Mouse (Mus musculus) MEL (cell line): ENCODE measurements around the gene Stxbp5l. TPM values are rescaled to one million over a fixed set of nuclear protein-coding genes. Genes with fewer than 3 reads are reported as not detected.

Experiments
- DNase-seq: peaks from one replicate; pipeline ENCODE4 v3.0.0; 2011; ENCODE audit warnings: low read depth, low spot score
- H3K27ac ChIP-seq: 2 replicates; pipeline ENCODE4 v1.5.1; 2012; ENCODE audit warnings: low read depth, mild to moderate bottlenecking, control low read depth, low read length, moderate library complexity; ENCODE audit not compliant: control insufficient read depth
- H3K27me3 ChIP-seq, 2 experiments: fragments of 150-350 bp in 1 of 2; sonication (generic) in 1 of 2; 2 replicates each; pipeline ENCODE4 v1.6.1; 2012; ENCODE audit warnings: low read length in 2 of 2, mild to moderate bottlenecking in 2 of 2, improper control_type of control experiment in 1 of 2, moderate library complexity in 1 of 2; ENCODE audit not compliant: insufficient read depth in 2 of 2, control insufficient read depth in 1 of 2
- H3K36me3 ChIP-seq, 2 experiments: 2 replicates each; pipeline ENCODE4 v1.6.1; 2012 to 2014; ENCODE audit warnings: low read length in 2 of 2, improper control_type of control experiment in 1 of 2, inconsistent platforms in 1 of 2, mild to moderate bottlenecking in 1 of 2; ENCODE audit not compliant: insufficient read depth in 2 of 2, control insufficient read depth in 1 of 2
- H3K4me1 ChIP-seq, 2 experiments: fragments of 150-350 bp in 1 of 2; sonication (generic) in 1 of 2; 2 replicates each; pipeline ENCODE4 v1.6.1; 2012; ENCODE audit warnings: low read length in 2 of 2, improper control_type of control experiment in 1 of 2, mild to moderate bottlenecking in 1 of 2; ENCODE audit not compliant: insufficient read depth in 2 of 2, control insufficient read depth in 1 of 2
- H3K4me3 ChIP-seq, 2 experiments: fragments of 150-350 bp in 1 of 2; sonication (generic) in 1 of 2; 2 replicates each; pipeline ENCODE4 v1.5.1; 2012; ENCODE audit warnings: low read depth in 2 of 2, low read length in 2 of 2, mild to moderate bottlenecking in 2 of 2, moderate library complexity in 2 of 2, control low read depth in 1 of 2, improper control_type of control experiment in 1 of 2; ENCODE audit not compliant: control insufficient read depth in 1 of 2, insufficient read depth in 1 of 2
- H3K79me2 ChIP-seq: 2 replicates; pipeline ENCODE4 v1.6.1; 2012; ENCODE audit warnings: mild to moderate bottlenecking, low read length, moderate library complexity; ENCODE audit not compliant: control insufficient read depth, poor library complexity, insufficient read depth
- H3K9ac ChIP-seq: 2 replicates; pipeline ENCODE4 v1.6.1; 2012; ENCODE audit warnings: low read depth, mild to moderate bottlenecking, control low read depth, low read length, moderate library complexity; ENCODE audit not compliant: control insufficient read depth, poor library complexity, severe bottlenecking
- H3K9me3 ChIP-seq: fragments of 150-350 bp; sonication (generic); replicated peaks from 2 replicates; pipeline ENCODE4 v1.6.1; 2012; ENCODE audit warnings: mild to moderate bottlenecking, low read length, improper control_type of control experiment, moderate library complexity; ENCODE audit not compliant: insufficient read depth
- CHD2 ChIP-seq: IDR thresholded peaks from 2 replicates; pipeline ENCODE4 v1.6.1; 2011; ENCODE audit warnings: low read length, improper control_type of control experiment
- E2F4 ChIP-seq: IDR thresholded peaks from 2 replicates; pipeline ENCODE4 v1.6.1; 2011; ENCODE audit warnings: low read depth, low read length, improper control_type of control experiment, borderline replicate concordance
- EP300 ChIP-seq, 2 experiments: IDR thresholded peaks; 2 replicates each; pipeline ENCODE4 v1.6.1; 2011; ENCODE audit warnings: improper control_type of control experiment in 2 of 2, low read length in 2 of 2, low read depth in 1 of 2, mild to moderate bottlenecking in 1 of 2
- ETS1 ChIP-seq: IDR thresholded peaks from 2 replicates; pipeline ENCODE4 v1.6.1; 2012; ENCODE audit warnings: low read depth, mild to moderate bottlenecking, inconsistent platforms, low read length, improper control_type of control experiment, moderate library complexity
- GABPA ChIP-seq: IDR thresholded peaks from 2 replicates; pipeline ENCODE4 v1.6.1; 2012; ENCODE audit warnings: low read depth, mild to moderate bottlenecking, inconsistent platforms, low read length, improper control_type of control experiment, moderate library complexity
- MAFK ChIP-seq: IDR thresholded peaks from 2 replicates; pipeline ENCODE4 v1.6.1; 2011; ENCODE audit warnings: low read depth, mild to moderate bottlenecking, low read length, improper control_type of control experiment, borderline replicate concordance
- MAX ChIP-seq: IDR thresholded peaks from 2 replicates; pipeline ENCODE4 v1.6.1; 2011; ENCODE audit warnings: low read length, improper control_type of control experiment
- MEF2A ChIP-seq: IDR thresholded peaks from 2 replicates; pipeline ENCODE4 v1.6.1; 2014; ENCODE audit warnings: low read depth, mild to moderate bottlenecking, inconsistent platforms, low read length, improper control_type of control experiment; ENCODE audit not compliant: poor library complexity, insufficient replicate concordance, severe bottlenecking; ENCODE audit errors: extremely low read depth
- MXI1 ChIP-seq: IDR thresholded peaks from 2 replicates; pipeline ENCODE4 v1.6.1; 2011; ENCODE audit warnings: mild to moderate bottlenecking, low read depth, low read length, improper control_type of control experiment
- MYB ChIP-seq: IDR thresholded peaks from 2 replicates; pipeline ENCODE4 v1.6.1; 2011; ENCODE audit warnings: mild to moderate bottlenecking, low read depth, low read length, improper control_type of control experiment
- POLR2AphosphoS5 ChIP-seq: IDR thresholded peaks from 2 replicates; pipeline ENCODE4 v1.6.1; 2012; ENCODE audit warnings: low read depth, borderline replicate concordance, mild to moderate bottlenecking, inconsistent platforms, low read length, moderate library complexity, mixed read lengths
- RAD21 ChIP-seq: IDR thresholded peaks from 2 replicates; pipeline ENCODE4 v1.6.1; 2011; ENCODE audit warnings: mild to moderate bottlenecking, low read depth, low read length, improper control_type of control experiment
- RCOR1 ChIP-seq: IDR thresholded peaks from 2 replicates; pipeline ENCODE4 v1.6.1; 2012; ENCODE audit warnings: low read depth, mild to moderate bottlenecking, inconsistent platforms, low read length, improper control_type of control experiment
- SIN3A ChIP-seq: IDR thresholded peaks from 2 replicates; pipeline ENCODE4 v1.6.1; 2012; ENCODE audit warnings: low read length, improper control_type of control experiment, inconsistent platforms
- TBP ChIP-seq: IDR thresholded peaks from 2 replicates; pipeline ENCODE4 v1.8.0; 2011; ENCODE audit warnings: low read depth, low read length, improper control_type of control experiment
- UBTF ChIP-seq: IDR thresholded peaks from 2 replicates; pipeline ENCODE4 v1.6.1; 2012; ENCODE audit warnings: low read depth, mild to moderate bottlenecking, inconsistent platforms, low read length, improper control_type of control experiment, moderate library complexity, borderline replicate concordance; ENCODE audit not compliant: insufficient read depth
- USF1 ChIP-seq: IDR thresholded peaks from 2 replicates; pipeline ENCODE4 v1.6.1; 2014; ENCODE audit warnings: low read depth, mild to moderate bottlenecking, inconsistent platforms, low read length, improper control_type of control experiment, moderate library complexity
- USF2 ChIP-seq, 2 experiments: IDR thresholded peaks; 2 replicates each; pipeline ENCODE4 v1.6.1; 2011 to 2012; ENCODE audit warnings: improper control_type of control experiment in 2 of 2, low read length in 2 of 2, borderline replicate concordance in 1 of 2, inconsistent platforms in 1 of 2, low read depth in 1 of 2, mild to moderate bottlenecking in 1 of 2; ENCODE audit not compliant: insufficient read depth in 1 of 2
- ZC3H11A ChIP-seq: IDR thresholded peaks from 2 replicates; pipeline ENCODE4 v1.6.1; 2012; ENCODE audit warnings: low read depth, mild to moderate bottlenecking, inconsistent platforms, low read length, improper control_type of control experiment
- ZNF384 ChIP-seq: IDR thresholded peaks from 2 replicates; pipeline ENCODE4 v1.6.1; 2012; ENCODE audit warnings: low read depth, mild to moderate bottlenecking, inconsistent platforms, low read length, improper control_type of control experiment
- polyA plus RNA-seq, 2 experiments: library from polyadenylated mRNA; stranded (reverse) in 1 of 2; unstranded in 1 of 2; fragments of >175 nt in 1 of 2; fragments of >200 nt in 1 of 2; gene quantifications; 2 replicates each; pipeline versions ENCODE4 v1.2.1 to v1.2.4; 2012; ENCODE audit warnings: low replicate concordance in 2 of 2, low read depth in 1 of 2; ENCODE audit not compliant: insufficient read length in 2 of 2, insufficient read depth in 1 of 2, missing spikeins in 1 of 2
- total RNA-seq: library from RNA; depleted of rRNA; stranded (reverse); fragments of 300-350 nt; gene quantifications from 2 replicates; pipeline ENCODE4 v1.2.3, GENCODE M21; 2012

The Stxbp5l gene
- total and polyA plus RNA-seq, 3 experiments = not detected

- no peak for TF ChIP-seq MXI1
- Histone ChIP-seq H3K4me1 (no peaks in the 10 kb centered on the region), H3K36me3 (no peaks in the 10 kb centered on the region), H3K9ac (no peak overlapping the region), H3K4me3 (no peak overlapping the region), H3K79me2 (no peaks in the 10 kb centered on the region), H3K9me3 (no peaks in the 10 kb centered on the region), H3K27ac (no peak overlapping the region), H3K27me3 (peaks cover 0 to 3% of the 10 kb centered on the region in 2 experiments; a peak in 3 of 4 replicates)
- DNase-seq = no peak
Measured at GRCm38 (mm10) chr16:37425434-37425833, 40.7 kb upstream of the Stxbp5l start.

GRCm38 (mm10) chr16:37422874-37423273, 38.1 kb upstream of the Stxbp5l start:
- H3K9ac ChIP-seq = no peak overlapping the region
- no peak for TF ChIP-seq ZNF384
- TF ChIP-seq SIN3A = no peak
- no peak for TF ChIP-seq GABPA
- TF ChIP-seq CHD2 = no peak
- TF ChIP-seq E2F4 = no peak
- TF ChIP-seq MAFK = no peak
- no peak for TF ChIP-seq MYB
- TF ChIP-seq USF2 (IDR thresholded peaks at IDR 0.05; ENCODE audit: borderline replicate concordance in 1 of 2, insufficient read depth in 1 of 2, low read depth in 1 of 2, low read length in 2 of 2) = no peak
- H3K79me2 ChIP-seq = no peaks in the 10 kb centered on the region
- no peak for DNase-seq
- peaks cover 0 to 3% of the 10 kb centered on the region in 2 experiments; a peak in 2 of 4 replicates for H3K27me3 ChIP-seq
- H3K27ac ChIP-seq = no peak overlapping the region
- no peak overlapping the region for H3K4me3 ChIP-seq
- H3K4me1 ChIP-seq = no peaks in the 10 kb centered on the region
- H3K36me3 ChIP-seq = no peaks in the 10 kb centered on the region
- H3K9me3 ChIP-seq = no peaks in the 10 kb centered on the region

GRCm38 (mm10) chr16:37421851-37422250, 37.1 kb upstream of the Stxbp5l start:
- Histone ChIP-seq H3K27me3 (peaks cover 0 to 5% of the 10 kb centered on the region in 2 experiments; a peak in 2 of 4 replicates), H3K79me2 (no peaks in the 10 kb centered on the region), H3K9me3 (no peaks in the 10 kb centered on the region), H3K4me3 (no peak overlapping the region), H3K9ac (no peak overlapping the region), H3K4me1 (no peaks in the 10 kb centered on the region), H3K27ac (no peak overlapping the region), H3K36me3 (no peaks in the 10 kb centered on the region)
- TF ChIP-seq MAX = no peak
- no peak for TF ChIP-seq ZNF384
- TF ChIP-seq UBTF = no peak
- TF ChIP-seq RAD21 = no peak
- TF ChIP-seq POLR2AphosphoS5 = no peak
- TF ChIP-seq USF1 = no peak
- no peak for TF ChIP-seq GABPA
- TF ChIP-seq ETS1 = no peak
- no peak for TF ChIP-seq RCOR1
- no peak for TF ChIP-seq MXI1
- TF ChIP-seq TBP = no peak
- TF ChIP-seq ZC3H11A = no peak
- TF ChIP-seq MEF2A = no peak
- TF ChIP-seq EP300 (IDR thresholded peaks at IDR 0.05; ENCODE audit: low read depth in 1 of 2, low read length in 2 of 2) = no peak
- no peak for DNase-seq
